Mouse (Mus musculus): Measurements from ENCODE around the gene Tgm2. TPM values are rescaled to one million over a fixed set of nuclear protein-coding genes. Genes with fewer than 3 reads are reported as not detected.

Gene Tgm2
- total and polyA plus RNA-seq, 3 experiments: 18.7 to 37.0 (median 23.5) TPM

- no peaks in the 10 kb centered on the region for H3K9me3 ChIP-seq (replicated peaks)
- DNase-seq (ENCODE audit: low spot score) (no peak), ATAC-seq (ENCODE audit: extremely low read depth, insufficient number of reproducible peaks, low FRiP score, poor library complexity, severe bottlenecking) (no peak)
- no peaks in the 10 kb centered on the region for H3K36me3 ChIP-seq (replicated peaks)
- peaks cover 40% of the 10 kb centered on the region for H3K27me3 ChIP-seq (ENCODE audit: insufficient read depth, low read length)
- no peak overlapping the region for H3K4me3 ChIP-seq (ENCODE audit: low read depth, low read length)
- no peak for TF ChIP-seq GATA2 (IDR thresholded peaks at IDR 0.05; ENCODE audit: borderline replicate concordance, low read depth, low read length)
- TF ChIP-seq CTCF (IDR thresholded peaks at IDR 0.05; ENCODE audit: low read depth, low read length): no peak
- TF ChIP-seq POLR2AphosphoS5 (IDR thresholded peaks at IDR 0.05; ENCODE audit: insufficient replicate concordance, low read depth, low read length): no peak
- TF ChIP-seq GATA1 (IDR thresholded peaks at IDR 0.05; ENCODE audit: borderline replicate concordance, low read length): no peak
- no peak for TF ChIP-seq TAL1 (conservative IDR thresholded peaks at IDR 0.05; ENCODE audit: low read depth, low read length)
- H3K4me1 ChIP-seq (ENCODE audit: insufficient read depth, low read depth, low read length): peaks cover 20% of the 10 kb centered on the region
Observed at GRCm38 (mm10) chr2:158161761-158162160, 15.5 kb upstream of the Tgm2 start.

GRCm38 (mm10) chr2:158159376-158160235 is 13.4 kb upstream of the Tgm2 start:
- no peak; the same call in 1 of the 2 replicates for ATAC-seq (ENCODE audit: extremely low read depth, insufficient number of reproducible peaks, low FRiP score, poor library complexity, severe bottlenecking)
- Histone ChIP-seq H3K4me1 (ENCODE audit: insufficient read depth, low read depth, low read length) (peaks cover 17% of the 10 kb centered on the region), H3K36me3 (replicated peaks) (no peaks in the 10 kb centered on the region), H3K27me3 (ENCODE audit: insufficient read depth, low read length) (peaks cover 45% of the 10 kb centered on the region), H3K9me3 (replicated peaks) (no peaks in the 10 kb centered on the region), H3K4me3 (ENCODE audit: low read depth, low read length) (no peak overlapping the region; the same call in 1 of the 2 replicates)
- no peak for TF ChIP-seq GATA2 (IDR thresholded peaks at IDR 0.05; ENCODE audit: borderline replicate concordance, low read depth, low read length)
- TF ChIP-seq TAL1 (conservative IDR thresholded peaks at IDR 0.05; ENCODE audit: low read depth, low read length): no peak
- TF ChIP-seq CTCF (IDR thresholded peaks at IDR 0.05; ENCODE audit: low read depth, low read length): no peak
- TF ChIP-seq POLR2AphosphoS5 (IDR thresholded peaks at IDR 0.05; ENCODE audit: insufficient replicate concordance, low read depth, low read length): no peak
- no peak for TF ChIP-seq GATA1 (IDR thresholded peaks at IDR 0.05; ENCODE audit: borderline replicate concordance, low read length)
- DNase-seq (ENCODE audit: low spot score): no peak

- no peak for TF ChIP-seq GATA2 (IDR thresholded peaks at IDR 0.05; ENCODE audit: borderline replicate concordance, low read depth, low read length)
- TF ChIP-seq CTCF (IDR thresholded peaks at IDR 0.05; ENCODE audit: low read depth, low read length): no peak
- no peak for TF ChIP-seq TAL1 (conservative IDR thresholded peaks at IDR 0.05; ENCODE audit: low read depth, low read length)
- TF ChIP-seq POLR2AphosphoS5 (IDR thresholded peaks at IDR 0.05; ENCODE audit: insufficient replicate concordance, low read depth, low read length): no peak
- TF ChIP-seq GATA1 (IDR thresholded peaks at IDR 0.05; ENCODE audit: borderline replicate concordance, low read length): no peak
- Histone ChIP-seq H3K9me3 (replicated peaks) (no peaks in the 10 kb centered on the region), H3K4me1 (ENCODE audit: insufficient read depth, low read depth, low read length) (peaks cover 24% of the 10 kb centered on the region), H3K27me3 (ENCODE audit: insufficient read depth, low read length) (peaks cover 51% of the 10 kb centered on the region), H3K4me3 (ENCODE audit: low read depth, low read length) (no peak overlapping the region), H3K36me3 (replicated peaks) (no peaks in the 10 kb centered on the region)
- DNase-seq (ENCODE audit: low spot score): no peak
- no peak for ATAC-seq (ENCODE audit: extremely low read depth, insufficient number of reproducible peaks, low FRiP score, poor library complexity, severe bottlenecking)
Observed at GRCm38 (mm10) chr2:158157654-158158053, 11.4 kb upstream of the Tgm2 start.

- Histone ChIP-seq H3K4me3 (ENCODE audit: low read depth, low read length) (no peak overlapping the region), H3K27me3 (ENCODE audit: insufficient read depth, low read length) (peaks cover 56% of the 10 kb centered on the region), H3K36me3 (replicated peaks) (no peaks in the 10 kb centered on the region), H3K4me1 (ENCODE audit: insufficient read depth, low read depth, low read length) (peaks cover 24% of the 10 kb centered on the region), H3K9me3 (replicated peaks) (no peaks in the 10 kb centered on the region)
- DNase-seq (ENCODE audit: low spot score) (no peak), ATAC-seq (ENCODE audit: extremely low read depth, insufficient number of reproducible peaks, low FRiP score, poor library complexity, severe bottlenecking) (no peak)
- no peak for TF ChIP-seq TAL1 (conservative IDR thresholded peaks at IDR 0.05; ENCODE audit: low read depth, low read length)
- TF ChIP-seq GATA2 (IDR thresholded peaks at IDR 0.05; ENCODE audit: borderline replicate concordance, low read depth, low read length): no peak
- no peak for TF ChIP-seq GATA1 (IDR thresholded peaks at IDR 0.05; ENCODE audit: borderline replicate concordance, low read length)
- no peak for TF ChIP-seq CTCF (IDR thresholded peaks at IDR 0.05; ENCODE audit: low read depth, low read length)
- TF ChIP-seq POLR2AphosphoS5 (IDR thresholded peaks at IDR 0.05; ENCODE audit: insufficient replicate concordance, low read depth, low read length): no peak
Observed at GRCm38 (mm10) chr2:158156487-158156886, 10.3 kb upstream of the Tgm2 start.

GRCm38 (mm10) chr2:158155615-158156014 is 9.4 kb upstream of the Tgm2 start:
- H3K36me3 ChIP-seq (replicated peaks): no peaks in the 10 kb centered on the region
- peaks cover 22% of the 10 kb centered on the region for H3K4me1 ChIP-seq (ENCODE audit: insufficient read depth, low read depth, low read length)
- peaks cover 4% of the 10 kb centered on the region for H3K9me3 ChIP-seq (replicated peaks)
- no peak for TF ChIP-seq CTCF (IDR thresholded peaks at IDR 0.05; ENCODE audit: low read depth, low read length)
- no peak for TF ChIP-seq GATA2 (IDR thresholded peaks at IDR 0.05; ENCODE audit: borderline replicate concordance, low read depth, low read length)
- TF ChIP-seq GATA1 (IDR thresholded peaks at IDR 0.05; ENCODE audit: borderline replicate concordance, low read length): no peak
- TF ChIP-seq TAL1 (conservative IDR thresholded peaks at IDR 0.05; ENCODE audit: low read depth, low read length): no peak
- no peak for TF ChIP-seq POLR2AphosphoS5 (IDR thresholded peaks at IDR 0.05; ENCODE audit: insufficient replicate concordance, low read depth, low read length)
- ATAC-seq (ENCODE audit: extremely low read depth, insufficient number of reproducible peaks, low FRiP score, poor library complexity, severe bottlenecking) (no peak), DNase-seq (ENCODE audit: low spot score) (no peak)
- peaks cover 56% of the 10 kb centered on the region for H3K27me3 ChIP-seq (ENCODE audit: insufficient read depth, low read length)
- H3K4me3 ChIP-seq (ENCODE audit: low read depth, low read length): no peak overlapping the region

- Histone ChIP-seq H3K4me3 (ENCODE audit: low read depth, low read length) (no peak overlapping the region), H3K4me1 (ENCODE audit: insufficient read depth, low read depth, low read length) (peaks cover 17% of the 10 kb centered on the region), H3K36me3 (replicated peaks) (no peaks in the 10 kb centered on the region), H3K9me3 (replicated peaks) (peaks cover 4% of the 10 kb centered on the region), H3K27me3 (ENCODE audit: insufficient read depth, low read length) (peaks cover 54% of the 10 kb centered on the region)
- DNase-seq (ENCODE audit: low spot score) (no peak), ATAC-seq (ENCODE audit: extremely low read depth, insufficient number of reproducible peaks, low FRiP score, poor library complexity, severe bottlenecking) (no peak)
- no peak for TF ChIP-seq POLR2AphosphoS5 (IDR thresholded peaks at IDR 0.05; ENCODE audit: insufficient replicate concordance, low read depth, low read length)
- TF ChIP-seq GATA1 (IDR thresholded peaks at IDR 0.05; ENCODE audit: borderline replicate concordance, low read length): no peak
- TF ChIP-seq GATA2 (IDR thresholded peaks at IDR 0.05; ENCODE audit: borderline replicate concordance, low read depth, low read length): no peak
- TF ChIP-seq TAL1 (conservative IDR thresholded peaks at IDR 0.05; ENCODE audit: low read depth, low read length): no peak
- no peak for TF ChIP-seq CTCF (IDR thresholded peaks at IDR 0.05; ENCODE audit: low read depth, low read length)
Observed at GRCm38 (mm10) chr2:158155101-158155500, 8.9 kb upstream of the Tgm2 start.

Measured in G1E (cell line).